Mouse (Mus musculus) liver, embryonic 11.5 days (tissue): ENCODE measurements around the gene Cbwd1. TPM values are rescaled to one million over a fixed set of nuclear protein-coding genes. Genes with fewer than 3 reads are reported as not detected.

Source experiments
- ATAC-seq: fragments of 200-750 bp; cut with Nextera tagmentation; replicated peaks from 2 replicates; pipeline ENCODE4 v1.8.0; 2017; ENCODE audit warnings: moderate number of reproducible peaks, mild to moderate bottlenecking, moderate TSS enrichment, moderate library complexity; ENCODE audit not compliant: low FRiP score
- DNase-seq: peaks from one replicate; pipeline ENCODE4 v3.0.0-alpha.2; 2017; ENCODE audit warnings: low spot score
- H3K27ac ChIP-seq: fragments of 300-500 bp; sonication (generic); 2 replicates; pipeline ENCODE4 v1.5.1; 2014; ENCODE audit warnings: mild to moderate bottlenecking, low read depth, low read length, control low read depth
- H3K27me3 ChIP-seq: fragments of 300-500 bp; sonication (generic); replicated peaks from 2 replicates; pipeline ENCODE4 v1.6.1; 2014; ENCODE audit warnings: low read length, mixed read lengths; ENCODE audit not compliant: control insufficient read depth, insufficient read depth
- H3K36me3 ChIP-seq: fragments of 300-500 bp; sonication (generic); 2 replicates; pipeline ENCODE4 v1.6.1; 2014; ENCODE audit warnings: mild to moderate bottlenecking, low read length, moderate library complexity, mixed read lengths; ENCODE audit not compliant: control insufficient read depth, insufficient read depth
- H3K4me1 ChIP-seq: fragments of 300-500 bp; sonication (generic); replicated peaks from 2 replicates; pipeline ENCODE4 v1.6.1; 2014; ENCODE audit warnings: low read length, mixed read lengths; ENCODE audit not compliant: control insufficient read depth, insufficient read depth
- H3K4me2 ChIP-seq: fragments of 300-500 bp; sonication (generic); 2 replicates; pipeline ENCODE4 v1.6.1; 2014; ENCODE audit warnings: mild to moderate bottlenecking, control low read depth, moderate library complexity
- H3K4me3 ChIP-seq: fragments of 300-500 bp; sonication (generic); 2 replicates; pipeline ENCODE4 v1.5.1; 2014; ENCODE audit warnings: low read depth, low read length, control low read depth
- H3K9ac ChIP-seq: fragments of 300-500 bp; sonication (generic); 2 replicates; pipeline ENCODE4 v1.6.1; 2014; ENCODE audit warnings: low read depth, low read length, control low read depth
- H3K9me3 ChIP-seq: fragments of 300-500 bp; sonication (generic); 2 replicates; pipeline ENCODE4 v1.6.1; 2016; ENCODE audit warnings: low read length, inconsistent platforms, mixed read lengths; ENCODE audit not compliant: control insufficient read depth
- WGBS: fragments of 180-500 bp; shearing (Covaris S2); extraction: QIAGEN DNeasy Blood & Tissue Kit; methylation state at CpG from one replicate; pipeline ENCODE4 v1.1.7; 2014; 5-methylcytosine and 5-hydroxymethylcytosine counted together
- polyA plus RNA-seq: library from polyadenylated mRNA; unstranded; fragments of >200 nt; fragmentation: Nextera tagmentation; extraction: Ambion mirVana; gene quantifications from 2 replicates; pipeline ENCODE4 v1.2.1, GENCODE M21; 2014

The Cbwd1 gene
- polyA plus RNA-seq, 1 experiment from 2014 or later, result 23.0 TPM

- WGBS, result 4% methylated on average over 2 of the region's 2 CpGs
- DNase-seq (no peak), ATAC-seq (no peak)
These were observed 59.2 kb downstream of the Cbwd1 start for GRCm38 (mm10) chr19:24902256-24902655.

GRCm38 (mm10) chr19:24901666-24902065, 59.7 kb downstream of the Cbwd1 start:
- H3K9me3 ChIP-seq, result no peaks in the 10 kb centered on the region
- WGBS, result 11% methylated on average over 3 of the region's 3 CpGs
- no peak overlapping the region for H3K27ac ChIP-seq
- peaks cover 81% of the 10 kb centered on the region for H3K27me3 ChIP-seq
- no peak overlapping the region for H3K9ac ChIP-seq
- H3K36me3 ChIP-seq, result no peaks in the 10 kb centered on the region
- DNase-seq, result no peak
- peaks cover 6% of the 10 kb centered on the region; the same call in 1 of the 2 replicates for H3K4me1 ChIP-seq
- H3K4me3 ChIP-seq, result no peak overlapping the region
- no peak overlapping the region for H3K4me2 ChIP-seq
- no peak for ATAC-seq

More at GRCm38 (mm10) chr19:24902256-24902655, 59.2 kb downstream of the Cbwd1 start:
- H3K27ac ChIP-seq, result no peak overlapping the region
- H3K9me3 ChIP-seq, result no peaks in the 10 kb centered on the region
- H3K4me3 ChIP-seq, result no peak overlapping the region
- H3K36me3 ChIP-seq, result no peaks in the 10 kb centered on the region
- H3K4me1 ChIP-seq, result peaks cover 5% of the 10 kb centered on the region; the same call in 1 of the 2 replicates
- H3K9ac ChIP-seq, result no peak overlapping the region
- peaks cover 75% of the 10 kb centered on the region for H3K27me3 ChIP-seq
- H3K4me2 ChIP-seq, result no peak overlapping the region

DNA sequence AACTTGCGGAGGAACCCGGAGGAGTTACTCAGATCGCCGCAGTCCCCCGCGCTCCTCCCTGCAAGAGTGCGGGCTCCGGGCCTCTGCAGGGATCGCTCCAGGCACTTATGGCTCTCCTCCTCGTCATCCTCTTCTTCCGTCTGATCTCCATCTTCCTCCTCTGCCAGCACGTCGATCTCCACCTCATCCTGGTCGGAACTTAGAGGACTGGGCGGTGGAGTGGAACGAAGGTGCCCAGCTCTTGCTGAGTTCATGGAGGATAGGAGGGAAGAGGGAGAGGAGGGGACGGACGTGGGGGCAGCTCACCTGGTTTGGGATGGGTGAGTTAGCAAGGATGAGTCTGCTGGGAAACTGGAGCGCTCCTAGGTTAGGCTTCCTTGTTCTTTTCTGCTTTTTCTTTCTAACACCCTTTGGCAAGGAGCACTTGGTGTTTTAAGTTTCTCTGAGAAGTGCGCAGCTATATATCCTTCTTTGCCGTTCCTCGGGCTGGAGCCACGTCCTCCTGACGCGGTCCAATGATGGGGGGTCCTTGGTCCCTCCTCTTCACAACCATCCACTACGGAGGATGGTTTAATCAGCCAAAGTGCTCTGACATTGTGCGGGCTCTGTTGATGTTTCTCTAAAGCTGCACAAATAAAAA, 60.7 kb downstream of the Cbwd1 start, which contains the start of gene Foxd4:
Foxd4 (minus strand) TSS at position 617 of the 640 bp plus-strand sequence.
- Histone ChIP-seq H3K27me3 (peaks cover 88% of the 10 kb centered on the region), H3K4me1 (peaks cover 6% of the 10 kb centered on the region; the same call in 1 of the 2 replicates), H3K9ac (no peak within 1 kb of the TSS), H3K27ac (no peak within 1 kb of the TSS), H3K4me3 (peak within 1 kb of the TSS; percentile 37), H3K4me2 (peak within 1 kb of the TSS; percentile 64), H3K36me3 (no peaks in the 10 kb centered on the region), H3K9me3 (no peaks in the 10 kb centered on the region)
- no peak for DNase-seq
- ATAC-seq, result no peak
- 3% methylated on average over 27 of the region's 27 CpGs for WGBS

GRCm38 (mm10) chr19:24899578-24900544, 61.5 kb downstream of the Cbwd1 start:
- Histone ChIP-seq H3K27me3 (peaks cover 91% of the 10 kb centered on the region), H3K4me1 (peaks cover 6% of the 10 kb centered on the region; the same call in 1 of the 2 replicates), H3K36me3 (no peaks in the 10 kb centered on the region), H3K4me3 (peak overlapping the region; percentile 37), H3K9ac (no peak overlapping the region), H3K9me3 (no peaks in the 10 kb centered on the region), H3K27ac (no peak overlapping the region), H3K4me2 (peak overlapping the region; percentile 64)
- under 1% methylated on average over 84 of the region's 84 CpGs for WGBS
- DNase-seq (peak; percentile 55), ATAC-seq (no peak)

DNA sequence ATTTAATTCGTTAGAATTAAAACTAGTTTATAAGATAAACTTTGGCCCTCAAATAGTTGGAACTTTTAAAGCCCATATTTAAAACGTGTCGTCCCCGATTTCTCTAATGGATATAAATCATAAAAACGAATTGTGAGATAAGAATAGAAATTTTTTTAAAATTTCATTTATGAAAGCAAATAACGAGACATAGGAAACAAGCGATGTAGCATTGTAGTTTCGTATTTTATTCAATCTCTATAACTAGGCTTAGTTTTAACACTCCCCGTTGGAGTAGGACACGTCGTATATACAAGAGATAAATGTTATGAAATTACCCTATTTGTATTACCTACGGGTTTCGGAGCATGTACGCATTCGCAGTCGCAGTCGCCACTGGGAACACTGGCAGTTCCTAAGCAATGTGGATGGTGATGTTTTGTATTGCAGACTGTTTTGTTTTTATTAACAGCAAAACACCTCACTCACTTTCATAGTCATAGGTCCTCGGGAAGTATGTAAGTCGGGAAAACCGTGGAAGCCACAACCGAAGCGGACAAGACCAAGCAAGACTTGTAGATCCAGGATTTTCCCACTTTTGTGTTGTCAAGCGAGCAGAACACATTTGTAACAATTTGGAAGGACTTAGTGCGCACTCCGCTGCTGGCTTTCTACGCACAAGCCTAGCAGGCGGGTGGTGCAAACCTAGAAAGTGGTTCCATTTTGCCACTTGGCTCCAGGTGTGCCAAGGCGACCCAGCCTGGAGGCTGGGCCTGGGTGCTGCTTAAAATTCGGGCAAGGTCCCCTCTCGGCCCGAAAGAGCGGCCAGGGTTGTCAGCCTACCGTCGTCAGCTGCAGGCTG, 62.5 kb downstream of the Cbwd1 start:
- peaks cover 6% of the 10 kb centered on the region; the same call in 1 of the 2 replicates for H3K4me1 ChIP-seq
- peaks cover 85% of the 10 kb centered on the region for H3K27me3 ChIP-seq
- WGBS, result 5% methylated on average over 34 of the region's 34 CpGs
- DNase-seq (peak; percentile 52), ATAC-seq (no peak)
- H3K27ac ChIP-seq, result no peak overlapping the region
- H3K36me3 ChIP-seq, result no peaks in the 10 kb centered on the region
- no peaks in the 10 kb centered on the region for H3K9me3 ChIP-seq
- peak overlapping the region; percentile 37 for H3K4me3 ChIP-seq
- H3K4me2 ChIP-seq, result peak overlapping the region; percentile 64; the same call in 1 of the 2 replicates
- H3K9ac ChIP-seq, result no peak overlapping the region

- WGBS, result 5% methylated on average over 20 of the region's 20 CpGs
- H3K4me2 ChIP-seq, result no peak overlapping the region
- DNase-seq, result no peak
- ATAC-seq, result no peak
- H3K27ac ChIP-seq, result no peak overlapping the region
- H3K4me3 ChIP-seq, result no peak overlapping the region
- H3K9me3 ChIP-seq, result no peaks in the 10 kb centered on the region
- no peak overlapping the region for H3K9ac ChIP-seq
- no peaks in the 10 kb centered on the region for H3K36me3 ChIP-seq
- peaks cover 6% of the 10 kb centered on the region; the same call in 1 of the 2 replicates for H3K4me1 ChIP-seq
- H3K27me3 ChIP-seq, result peaks cover 79% of the 10 kb centered on the region
These were observed 63.3 kb downstream of the Cbwd1 start for GRCm38 (mm10) chr19:24897896-24898736.

DNA sequence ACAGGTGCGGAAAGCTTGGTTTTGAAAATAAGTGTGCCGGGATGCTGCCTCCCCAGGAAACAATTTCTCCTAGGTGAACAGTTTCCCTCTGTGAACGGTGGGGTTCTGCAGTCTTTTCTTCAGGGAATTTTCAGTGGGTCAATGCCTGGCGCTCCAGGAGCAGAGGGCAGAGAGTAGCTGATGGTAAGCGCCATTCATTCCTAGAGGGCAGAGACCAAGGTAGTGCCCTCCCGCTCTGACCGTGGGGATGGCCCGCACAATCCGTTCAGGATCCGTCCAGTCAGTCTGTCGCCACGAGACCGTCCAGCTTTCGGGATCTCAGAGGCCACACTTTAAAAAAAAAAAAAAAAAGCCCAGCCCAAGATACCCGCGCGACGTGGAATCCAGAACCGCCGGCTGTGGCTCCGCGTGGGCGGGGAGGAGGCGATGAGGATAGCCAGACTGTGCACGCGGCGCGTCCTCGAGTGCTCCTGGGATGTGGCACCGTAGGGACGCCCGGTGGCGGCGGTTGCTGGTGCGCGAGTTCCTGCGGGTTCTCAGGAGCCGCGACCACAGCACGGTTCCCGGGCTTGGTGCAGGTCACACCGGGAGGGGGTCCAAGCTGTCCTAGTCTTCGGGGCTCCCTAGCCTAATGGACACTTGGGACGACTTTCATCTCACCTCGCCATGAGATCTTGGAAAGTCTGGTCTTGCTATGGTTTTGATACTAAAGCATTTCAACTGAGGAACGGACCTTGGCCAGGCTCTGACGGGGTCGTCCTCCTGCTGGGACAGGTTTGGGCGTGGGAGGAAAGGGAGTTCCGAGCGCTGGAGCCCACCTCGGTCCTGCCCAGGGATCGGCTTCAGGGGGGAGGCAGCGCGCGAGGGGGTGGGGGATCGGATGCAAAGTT, 64.2 kb downstream of the Cbwd1 start:
- ATAC-seq (no peak), DNase-seq (peak; percentile 45)
- no peak overlapping the region for H3K9ac ChIP-seq
- H3K4me3 ChIP-seq, result peak overlapping the region; percentile 7; the same call in 1 of the 2 replicates
- no peak overlapping the region for H3K27ac ChIP-seq
- peak overlapping the region; percentile 35; the same call in 1 of the 2 replicates for H3K4me2 ChIP-seq
- WGBS, result 3% methylated on average over 57 of the region's 57 CpGs
- H3K9me3 ChIP-seq, result no peaks in the 10 kb centered on the region
- peaks cover 71% of the 10 kb centered on the region for H3K27me3 ChIP-seq
- H3K36me3 ChIP-seq, result no peaks in the 10 kb centered on the region
- H3K4me1 ChIP-seq, result peaks cover 6% of the 10 kb centered on the region; the same call in 1 of the 2 replicates
